Mouse (Mus musculus): ENCODE results near the gene Dab1. TPM values are rescaled to one million over a fixed set of nuclear protein-coding genes. Genes with fewer than 3 reads are reported as not detected.

The Dab1 gene
- polyA plus RNA-seq, 1 experiment from 2014 or later: 41.6 TPM

DNA sequence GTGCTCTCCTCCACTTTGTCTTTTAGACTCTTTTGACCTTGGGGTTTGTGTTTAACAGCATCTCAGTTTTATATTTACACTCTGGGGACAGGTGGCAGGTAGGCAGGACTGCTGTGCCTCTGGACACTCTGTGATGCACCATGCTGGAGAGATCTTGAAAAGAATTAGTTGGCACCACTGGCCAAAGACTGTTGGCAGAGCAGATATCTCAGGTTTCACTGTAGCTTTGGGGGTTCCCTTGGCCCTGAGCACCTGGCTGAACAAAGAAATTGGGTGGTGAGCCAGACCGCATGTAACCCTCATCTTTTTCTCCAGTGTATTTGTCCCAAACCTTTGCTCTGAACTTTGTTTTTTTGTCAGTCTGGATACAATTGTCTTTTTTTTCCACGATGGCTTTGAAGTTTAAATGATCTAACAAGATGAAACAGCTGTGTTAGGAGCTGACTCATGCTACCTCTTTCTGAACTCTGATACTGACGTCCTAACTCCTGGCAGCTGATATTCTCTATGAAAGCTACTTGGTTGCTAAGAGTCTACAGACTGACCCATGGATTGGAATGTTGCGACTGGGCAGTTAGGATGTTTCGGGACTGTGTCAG is 960.9 kb downstream of the Dab1 start:
- no peak overlapping the region for H3K27ac ChIP-seq
- no peaks in the 10 kb centered on the region for H3K36me3 ChIP-seq
- no peak overlapping the region for H3K4me2 ChIP-seq (replicated peaks)
- no peak overlapping the region for H3K9ac ChIP-seq
- H3K4me3 ChIP-seq (replicated peaks): no peak overlapping the region
- no peaks in the 10 kb centered on the region for H3K27me3 ChIP-seq (replicated peaks)
- 83% methylated on average over 5 of the region's 5 CpGs for WGBS
- H3K4me1 ChIP-seq (replicated peaks): no peaks in the 10 kb centered on the region
- no peak for ATAC-seq
- H3K9me3 ChIP-seq: no peaks in the 10 kb centered on the region

GRCm38 (mm10) chr4:104582726-104583125 is 963.6 kb downstream of the Dab1 start:
- H3K9ac ChIP-seq: no peak overlapping the region
- no peak for ATAC-seq
- no peaks in the 10 kb centered on the region for H3K27me3 ChIP-seq (replicated peaks)
- 46% methylated on average over 5 of the region's 5 CpGs for WGBS
- H3K9me3 ChIP-seq: no peaks in the 10 kb centered on the region
- H3K4me1 ChIP-seq (replicated peaks): no peaks in the 10 kb centered on the region
- H3K27ac ChIP-seq: no peak overlapping the region
- no peak overlapping the region for H3K4me3 ChIP-seq (replicated peaks)
- no peak overlapping the region for H3K4me2 ChIP-seq (replicated peaks)
- H3K36me3 ChIP-seq: no peaks in the 10 kb centered on the region

- WGBS: 58% methylated on average over 2 of the region's 2 CpGs
- Histone ChIP-seq H3K36me3 (no peaks in the 10 kb centered on the region), H3K4me3 (replicated peaks) (no peak overlapping the region), H3K27me3 (replicated peaks) (no peaks in the 10 kb centered on the region), H3K4me2 (replicated peaks) (no peak overlapping the region), H3K9ac (no peak overlapping the region), H3K9me3 (no peaks in the 10 kb centered on the region), H3K27ac (no peak overlapping the region), H3K4me1 (replicated peaks) (no peaks in the 10 kb centered on the region)
- ATAC-seq: no peak
These were observed 968.7 kb downstream of the Dab1 start for GRCm38 (mm10) chr4:104587826-104588225.

DNA sequence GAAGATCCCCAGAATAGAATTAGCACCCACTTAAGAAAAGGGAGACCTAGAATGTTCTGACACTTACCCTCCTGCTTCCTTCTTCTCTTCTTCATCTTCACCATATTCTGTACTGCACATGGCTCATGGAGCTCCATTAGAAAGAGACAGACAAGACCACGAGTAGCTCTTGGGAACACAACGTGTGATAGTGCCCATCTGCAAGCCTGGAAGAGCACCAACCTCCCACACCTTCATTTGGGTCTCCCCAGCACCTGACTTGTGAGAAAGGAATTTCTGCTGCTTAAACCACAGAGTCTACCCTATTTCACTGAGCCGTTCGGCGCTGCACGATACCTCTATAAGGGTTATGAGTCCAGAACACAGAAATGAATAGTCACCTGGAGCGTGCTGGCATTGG is 977.8 kb downstream of the Dab1 start:
- Histone ChIP-seq H3K4me1 (replicated peaks) (no peaks in the 10 kb centered on the region), H3K4me3 (replicated peaks) (no peak overlapping the region)
- WGBS: 93% methylated on average over 7 of the region's 7 CpGs

GRCm38 (mm10) chr4:104597490-104598465 is 978.6 kb downstream of the Dab1 start:
- Histone ChIP-seq H3K4me2 (replicated peaks) (no peak overlapping the region), H3K9me3 (no peaks in the 10 kb centered on the region), H3K27me3 (replicated peaks) (no peaks in the 10 kb centered on the region), H3K4me1 (replicated peaks) (no peaks in the 10 kb centered on the region), H3K4me3 (replicated peaks) (no peak overlapping the region), H3K36me3 (no peaks in the 10 kb centered on the region), H3K27ac (no peak overlapping the region), H3K9ac (no peak overlapping the region)
- ATAC-seq: no peak
- WGBS: 76% methylated on average over 6 of the region's 6 CpGs

More for the DNA sequence above, 977.8 kb downstream of the Dab1 start:
- no peak overlapping the region for H3K4me2 ChIP-seq (replicated peaks)
- H3K36me3 ChIP-seq: no peaks in the 10 kb centered on the region
- no peak overlapping the region for H3K27ac ChIP-seq
- H3K9ac ChIP-seq: no peak overlapping the region
- H3K9me3 ChIP-seq: no peaks in the 10 kb centered on the region
- no peaks in the 10 kb centered on the region for H3K27me3 ChIP-seq (replicated peaks)
- ATAC-seq: no peak

- no peaks in the 10 kb centered on the region for H3K4me1 ChIP-seq (replicated peaks)
- no peaks in the 10 kb centered on the region for H3K27me3 ChIP-seq (replicated peaks)
- H3K9ac ChIP-seq: no peak overlapping the region
- WGBS: 65% methylated on average over 8 of the region's 8 CpGs
- H3K36me3 ChIP-seq: no peaks in the 10 kb centered on the region
- H3K4me3 ChIP-seq (replicated peaks): no peak overlapping the region
- H3K4me2 ChIP-seq (replicated peaks): no peak overlapping the region
- H3K27ac ChIP-seq: no peak overlapping the region
- ATAC-seq: no peak
- no peaks in the 10 kb centered on the region for H3K9me3 ChIP-seq
These were observed 983.6 kb downstream of the Dab1 start for GRCm38 (mm10) chr4:104602804-104603203.

GRCm38 (mm10) chr4:104604298-104604697 is 985.1 kb downstream of the Dab1 start:
- no peak for ATAC-seq
- 89% methylated on average over 2 of the region's 2 CpGs for WGBS
- no peaks in the 10 kb centered on the region for H3K36me3 ChIP-seq

DNA sequence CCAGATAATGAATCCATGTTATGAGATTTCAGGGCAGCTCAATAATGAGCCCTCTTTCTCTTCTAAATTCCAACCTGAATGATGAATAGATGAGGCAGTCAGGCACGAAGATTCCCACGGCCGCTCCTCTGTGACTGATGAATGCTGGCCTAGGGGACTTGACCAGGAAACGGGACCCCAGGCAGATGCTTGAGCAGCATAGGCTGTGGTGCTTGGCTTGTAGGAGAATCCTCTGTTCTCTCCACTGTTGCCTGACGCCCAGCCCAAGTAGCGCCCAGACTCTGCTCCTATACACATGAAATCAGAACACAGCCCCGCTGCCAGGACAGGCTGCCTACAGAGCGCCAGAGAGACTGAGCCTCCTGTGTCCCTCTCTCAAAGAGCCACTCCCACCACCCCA is 987.7 kb downstream of the Dab1 start:
- WGBS: 79% methylated on average over 8 of the region's 8 CpGs
- Histone ChIP-seq H3K36me3 (no peaks in the 10 kb centered on the region), H3K27ac (no peak overlapping the region), H3K4me3 (replicated peaks) (no peak overlapping the region), H3K4me1 (replicated peaks) (no peaks in the 10 kb centered on the region), H3K9ac (no peak overlapping the region), H3K27me3 (replicated peaks) (no peaks in the 10 kb centered on the region), H3K4me2 (replicated peaks) (no peak overlapping the region), H3K9me3 (no peaks in the 10 kb centered on the region)
- no peak for ATAC-seq

More at GRCm38 (mm10) chr4:104604298-104604697, 985.1 kb downstream of the Dab1 start:
- Histone ChIP-seq H3K4me3 (replicated peaks) (no peak overlapping the region), H3K27ac (no peak overlapping the region), H3K27me3 (replicated peaks) (no peaks in the 10 kb centered on the region), H3K4me1 (replicated peaks) (no peaks in the 10 kb centered on the region), H3K4me2 (replicated peaks) (no peak overlapping the region), H3K9ac (no peak overlapping the region), H3K9me3 (no peaks in the 10 kb centered on the region)

- H3K4me3 ChIP-seq (replicated peaks): no peak overlapping the region
- no peaks in the 10 kb centered on the region for H3K27me3 ChIP-seq (replicated peaks)
- 45% methylated on average over 5 of the region's 5 CpGs for WGBS
- H3K9me3 ChIP-seq: no peaks in the 10 kb centered on the region
- H3K4me1 ChIP-seq (replicated peaks): no peaks in the 10 kb centered on the region
- no peaks in the 10 kb centered on the region for H3K36me3 ChIP-seq
- H3K27ac ChIP-seq: no peak overlapping the region
- H3K4me2 ChIP-seq (replicated peaks): no peak overlapping the region
- H3K9ac ChIP-seq: no peak overlapping the region
- no peak for ATAC-seq
These were observed 988.5 kb downstream of the Dab1 start for GRCm38 (mm10) chr4:104607636-104608035.

GRCm38 (mm10) chr4:104619452-104619851 is 1000.3 kb downstream of the Dab1 start:
- Histone ChIP-seq H3K9ac (no peak overlapping the region), H3K36me3 (no peaks in the 10 kb centered on the region), H3K4me2 (replicated peaks) (no peak overlapping the region), H3K27ac (no peak overlapping the region), H3K4me1 (replicated peaks) (no peaks in the 10 kb centered on the region), H3K27me3 (replicated peaks) (no peaks in the 10 kb centered on the region), H3K9me3 (no peaks in the 10 kb centered on the region), H3K4me3 (replicated peaks) (no peak overlapping the region)
- WGBS: 40% methylated on average over 5 of the region's 5 CpGs
- ATAC-seq: no peak

DNA sequence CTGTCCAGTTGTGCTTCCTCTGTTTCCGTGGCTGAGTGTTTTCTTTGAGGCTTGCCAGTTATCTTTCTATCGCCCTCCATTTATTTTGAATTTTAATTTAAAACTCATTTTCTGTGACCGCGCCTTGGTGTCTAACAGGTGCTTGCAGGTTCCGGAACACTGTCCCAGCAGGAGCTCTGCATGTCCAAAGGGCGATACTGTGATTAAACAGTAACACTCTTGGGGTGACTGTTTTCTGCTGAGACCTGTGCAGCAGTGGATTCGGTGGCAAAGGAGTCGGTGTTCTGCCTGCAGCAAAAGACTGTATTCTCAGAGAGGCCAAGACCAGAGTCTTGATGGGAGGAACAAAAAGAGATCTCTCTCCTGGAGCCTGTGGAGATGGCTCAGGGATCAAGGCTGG is 1006.2 kb downstream of the Dab1 start:
- Histone ChIP-seq H3K27ac (no peak overlapping the region), H3K4me2 (replicated peaks) (no peak overlapping the region), H3K4me1 (replicated peaks) (no peaks in the 10 kb centered on the region), H3K36me3 (no peaks in the 10 kb centered on the region), H3K9ac (no peak overlapping the region), H3K27me3 (replicated peaks) (no peaks in the 10 kb centered on the region), H3K9me3 (no peaks in the 10 kb centered on the region), H3K4me3 (replicated peaks) (no peak overlapping the region)
- ATAC-seq: no peak
- WGBS: 82% methylated on average over 8 of the region's 8 CpGs

DNA sequence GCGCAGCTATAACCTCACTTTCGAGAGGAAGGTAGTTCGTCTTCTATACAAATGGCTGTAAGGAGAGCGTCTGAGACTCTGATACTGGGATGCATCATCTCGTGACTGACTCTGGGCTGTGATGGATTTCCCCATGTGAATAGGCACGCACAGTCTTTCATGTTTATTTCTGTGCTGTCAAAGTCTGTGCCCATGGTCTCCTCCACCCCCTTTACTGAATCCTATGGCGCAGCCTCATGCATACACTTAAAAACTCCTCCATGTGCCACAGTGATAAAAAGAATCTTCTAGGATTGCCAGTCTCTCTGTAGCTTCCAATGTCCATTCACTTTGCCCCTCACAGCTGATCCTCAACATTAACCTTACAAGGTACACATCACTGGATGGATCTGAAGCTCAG is 1009.5 kb downstream of the Dab1 start:
- WGBS: 74% methylated on average over 7 of the region's 7 CpGs
- Histone ChIP-seq H3K9me3 (no peaks in the 10 kb centered on the region), H3K4me1 (replicated peaks) (no peaks in the 10 kb centered on the region), H3K27ac (no peak overlapping the region), H3K27me3 (replicated peaks) (no peaks in the 10 kb centered on the region), H3K4me2 (replicated peaks) (no peak overlapping the region), H3K4me3 (replicated peaks) (no peak overlapping the region), H3K36me3 (no peaks in the 10 kb centered on the region), H3K9ac (no peak overlapping the region)
- no peak for ATAC-seq

- Histone ChIP-seq H3K9ac (no peak overlapping the region), H3K9me3 (no peaks in the 10 kb centered on the region), H3K4me3 (replicated peaks) (no peak overlapping the region), H3K4me1 (replicated peaks) (no peaks in the 10 kb centered on the region), H3K27me3 (replicated peaks) (no peaks in the 10 kb centered on the region), H3K36me3 (no peaks in the 10 kb centered on the region), H3K4me2 (replicated peaks) (no peak overlapping the region), H3K27ac (no peak overlapping the region)
- no peak for ATAC-seq
- 82% methylated on average over 4 of the region's 4 CpGs for WGBS
These were observed 1017.9 kb downstream of the Dab1 start for GRCm38 (mm10) chr4:104637016-104637415.

Data from intestine, embryonic 15.5 days (tissue).